Mouse (Mus musculus) neural tube, embryonic 10.5 days (tissue): ENCODE measurements around the gene Grm4.

Source experiments
- DNase-seq: peaks from one replicate; pipeline ENCODE4 v3.0.0-alpha.2; 2017; ENCODE audit warnings: low spot score; ENCODE audit errors: extremely low spot score

The Grm4 gene

DNA sequence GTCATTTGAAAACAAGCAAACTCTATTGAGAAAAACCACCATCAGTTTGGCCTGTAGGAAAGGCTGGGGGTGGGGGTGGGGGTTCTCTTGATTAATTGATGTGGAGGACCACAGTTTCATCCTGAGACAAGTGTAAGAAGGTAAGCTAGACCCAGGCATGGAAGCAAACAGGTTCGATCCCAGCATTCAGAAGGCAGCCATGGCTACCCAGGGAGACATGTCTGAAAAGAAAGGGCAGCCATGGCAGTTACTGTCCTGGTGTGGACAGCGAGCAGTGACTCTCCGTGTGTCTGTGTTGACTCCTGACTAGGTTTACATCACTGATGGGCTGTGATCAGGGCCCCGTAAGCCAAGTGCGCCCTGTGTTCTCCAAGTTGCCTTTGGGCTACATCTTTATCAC, at the start of gene Grm4:
TSS of gene Grm4 (minus strand) at position 101 of the 400 bp plus-strand sequence.
- no peak for DNase-seq

DNA sequence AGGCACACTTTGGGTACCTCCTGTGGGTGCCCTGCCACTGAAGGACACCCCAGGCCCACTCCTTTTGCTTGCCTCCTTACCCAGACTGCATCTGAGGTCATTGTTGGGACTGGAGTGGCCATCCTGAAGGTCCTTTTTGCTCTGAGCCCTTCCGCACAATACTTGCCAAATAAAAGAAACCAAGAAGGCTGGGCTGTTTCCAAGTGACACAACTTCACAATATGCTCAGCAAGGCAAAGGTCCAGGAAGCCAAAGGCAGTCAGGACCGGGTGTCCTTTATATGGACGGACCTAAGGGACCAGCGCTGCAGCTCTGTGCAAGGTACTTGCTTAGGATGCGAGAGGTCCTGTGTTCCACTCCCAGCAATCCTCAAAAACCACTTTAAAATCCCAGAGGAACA, 47.0 kb upstream of the Grm4 start:
- no peak for DNase-seq

DNA sequence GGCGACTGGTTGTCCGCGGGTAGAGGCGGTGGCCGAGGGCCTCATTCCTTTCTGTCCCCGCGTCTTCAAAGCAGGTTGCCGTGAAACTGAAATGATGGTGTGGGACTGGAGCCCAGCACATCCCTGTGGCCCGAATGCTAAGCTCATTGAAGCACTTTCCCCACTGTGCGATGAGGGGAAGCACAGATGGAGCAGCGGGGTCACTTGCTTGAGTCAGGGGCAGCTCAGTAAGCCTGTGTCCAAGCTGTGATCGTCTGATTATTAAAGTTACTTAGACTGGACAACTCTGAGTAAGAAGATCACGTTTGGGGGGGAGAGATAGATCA, 44.7 kb upstream of the Grm4 start:
- no peak for DNase-seq

DNA sequence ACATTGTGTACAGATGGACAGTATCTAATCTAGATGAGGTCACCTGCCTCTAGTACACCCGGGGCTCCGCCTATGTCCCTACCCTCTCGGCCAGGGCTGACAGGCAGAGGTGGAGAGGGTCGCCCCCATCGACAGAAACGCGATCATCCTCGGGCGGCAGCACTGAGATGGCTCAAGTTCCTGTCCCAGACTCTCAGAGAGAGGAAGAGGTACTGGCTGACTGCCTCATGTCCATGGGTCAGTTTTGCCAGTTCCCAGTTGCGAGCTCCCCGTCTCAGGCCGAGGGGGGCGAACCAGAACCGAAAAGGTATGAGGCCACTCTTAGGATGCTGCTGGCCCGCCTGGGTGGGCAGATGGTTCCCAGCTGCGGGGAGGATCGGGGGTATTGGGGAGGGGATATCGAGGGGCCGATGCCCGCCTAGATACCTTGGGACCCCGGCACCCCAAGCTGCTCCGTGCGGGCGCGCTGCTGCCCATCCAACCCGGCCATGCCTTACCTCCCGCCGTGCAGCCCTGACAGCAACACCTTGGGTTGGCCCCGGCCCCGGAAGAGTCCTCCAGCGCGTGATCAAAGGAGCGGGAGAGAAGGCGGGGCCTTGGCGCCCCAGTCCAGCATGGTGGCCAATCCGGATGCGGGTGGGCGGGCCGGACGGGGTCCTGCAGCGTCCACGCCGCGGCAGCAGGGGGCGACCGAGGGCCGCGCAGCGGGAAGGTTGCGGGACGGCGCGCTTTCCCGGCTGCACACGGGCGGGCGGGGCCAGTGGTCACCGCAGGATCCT, 44.1 kb upstream of the Grm4 start, which contains the start of gene AI413582:
TSS of gene AI413582 (minus strand) at position 594 of the 779 bp plus-strand sequence.
- peak; percentile 98 for DNase-seq

DNA sequence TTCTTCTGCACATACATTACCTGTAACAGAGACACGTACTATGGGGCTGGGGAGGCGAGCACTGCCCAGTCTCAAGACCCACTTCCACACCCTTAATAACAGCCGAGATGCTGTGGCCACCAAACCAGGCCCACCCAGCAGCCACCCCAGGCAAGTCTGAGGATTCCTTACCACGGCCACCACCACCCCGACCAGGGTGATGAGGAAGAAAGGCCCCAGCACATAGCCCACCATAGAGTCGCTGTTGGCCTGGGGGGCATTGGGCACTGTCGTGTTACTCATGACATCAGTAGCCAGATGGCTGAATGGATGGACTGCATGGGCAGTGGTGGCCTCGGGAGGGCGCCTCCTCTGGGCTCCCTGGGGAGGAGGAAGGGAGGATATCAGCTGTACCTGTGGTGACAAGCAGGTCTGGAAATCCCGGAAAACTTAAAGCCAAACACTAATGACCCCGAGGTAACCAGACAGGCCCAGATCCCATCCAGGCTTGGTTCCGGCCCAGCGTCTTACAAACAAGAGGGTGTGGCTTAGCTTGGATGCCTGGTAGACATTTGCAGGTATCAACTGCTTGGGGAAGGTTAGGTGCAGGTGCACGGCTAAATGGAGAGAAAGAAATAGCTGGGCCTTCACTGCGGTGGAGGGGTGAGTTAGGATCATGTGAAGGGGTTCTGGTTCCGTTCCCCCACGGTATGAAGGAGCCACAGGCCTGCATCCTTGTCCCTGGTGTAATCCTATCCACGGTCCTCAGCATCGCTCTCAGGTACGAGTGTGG, 43.4 kb upstream of the Grm4 start:
- DNase-seq: peak; percentile 63

DNA sequence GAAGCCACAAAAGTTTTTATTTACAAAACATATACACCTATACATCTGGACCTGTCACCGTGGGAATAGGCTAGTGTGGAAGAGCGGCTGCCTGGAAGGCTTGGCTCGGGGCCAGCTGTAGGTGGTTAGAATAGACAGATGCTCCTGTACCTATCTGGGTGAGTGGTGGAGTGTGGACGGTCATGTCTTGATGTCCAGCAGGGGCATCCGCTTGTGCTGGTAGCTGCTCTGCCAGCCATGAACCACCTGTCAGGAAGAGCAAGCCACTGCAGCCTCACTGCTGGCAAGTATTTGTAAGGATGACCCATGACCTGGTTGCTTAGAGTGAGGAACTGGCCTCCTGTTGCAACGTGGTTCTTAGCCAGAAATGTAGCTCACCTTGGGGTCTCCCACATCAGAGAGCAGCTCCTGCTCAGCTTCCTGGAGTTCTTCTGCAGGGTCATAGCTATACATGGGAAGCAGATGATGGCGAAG, 42.6 kb upstream of the Grm4 start:
- DNase-seq: no peak

DNA sequence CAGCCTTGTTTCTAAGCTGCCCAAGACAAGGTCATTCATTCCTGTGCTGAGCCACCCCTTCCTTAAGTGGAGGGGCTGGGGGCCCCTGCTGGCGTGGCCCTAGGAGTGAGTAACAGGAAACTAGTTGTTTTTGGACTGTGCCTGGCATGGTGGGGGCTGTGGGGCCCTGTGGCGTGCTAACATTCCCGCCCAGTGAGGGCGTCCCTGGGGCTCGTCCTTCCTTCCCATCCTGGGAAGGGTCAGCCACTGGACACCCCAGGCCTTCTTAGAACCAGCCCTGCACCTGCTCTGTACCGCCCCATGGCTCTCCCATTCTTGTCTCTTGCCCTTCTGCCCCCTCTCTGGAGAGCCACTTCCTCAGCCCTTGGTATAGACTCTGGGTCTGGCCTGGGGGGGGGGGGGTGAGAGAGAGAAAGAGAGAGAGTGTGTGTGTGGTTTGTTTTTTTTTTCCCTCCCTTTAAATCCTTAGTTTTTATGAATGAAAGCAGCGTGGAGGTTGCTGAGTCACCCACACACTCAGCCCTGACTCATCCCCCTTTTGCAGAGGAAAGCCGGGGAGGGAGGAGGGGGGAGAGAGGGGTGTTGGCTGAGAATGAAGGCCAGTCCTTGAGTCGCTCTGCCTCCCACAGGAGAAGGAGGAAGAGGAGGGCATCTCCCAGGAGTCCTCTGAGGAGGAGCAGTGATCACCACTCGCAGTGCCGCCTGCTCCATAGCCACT, 40.8 kb upstream of the Grm4 start:
- DNase-seq: no peak

DNA sequence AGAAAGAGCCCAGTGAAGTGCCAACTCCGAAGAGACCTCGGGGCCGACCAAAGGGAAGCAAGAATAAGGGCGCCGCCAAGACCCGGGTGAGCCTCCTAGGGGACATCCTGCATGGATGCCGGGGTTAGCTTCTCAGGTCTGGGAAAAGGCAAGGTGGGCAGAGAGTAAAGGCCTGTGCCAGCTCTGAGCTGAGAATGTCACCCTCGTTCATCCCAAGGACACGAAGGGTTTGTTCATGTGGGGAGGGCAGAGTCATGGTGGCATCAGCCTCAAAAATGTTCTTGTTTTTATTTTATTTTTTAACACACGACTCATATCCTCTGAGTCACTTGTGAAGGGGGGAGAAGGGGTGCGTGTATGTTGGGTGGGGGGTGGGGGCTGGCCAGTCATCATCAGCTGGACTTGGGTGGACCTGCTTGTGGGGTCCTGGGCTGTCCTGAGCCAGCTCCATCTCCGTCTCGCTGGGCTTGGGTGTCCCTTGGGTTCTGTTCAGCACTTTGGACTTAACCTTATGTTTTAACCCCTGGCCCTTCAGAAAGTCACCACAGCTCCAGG, 39.8 kb upstream of the Grm4 start:
- no peak for DNase-seq

DNA sequence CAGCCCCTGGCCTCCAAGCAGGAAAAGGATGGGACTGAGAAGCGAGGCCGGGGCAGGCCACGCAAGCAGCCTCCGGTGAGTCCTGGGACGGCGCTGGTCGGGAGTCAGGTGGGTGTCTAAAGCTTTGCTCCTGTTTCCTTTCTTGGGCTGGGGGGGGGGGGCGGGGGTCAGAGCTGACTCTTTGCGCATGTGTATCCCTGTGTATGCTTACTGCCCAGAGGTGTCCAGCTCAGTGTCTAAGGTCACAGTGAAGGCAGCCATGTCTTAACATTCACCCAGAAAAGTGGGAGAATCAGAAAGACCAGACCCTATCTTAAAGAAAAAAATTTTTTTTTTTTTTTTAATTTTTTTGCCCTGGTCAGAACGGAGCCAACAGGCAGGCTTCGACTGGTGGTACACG, 38.4 kb upstream of the Grm4 start:
- no peak for DNase-seq

DNA sequence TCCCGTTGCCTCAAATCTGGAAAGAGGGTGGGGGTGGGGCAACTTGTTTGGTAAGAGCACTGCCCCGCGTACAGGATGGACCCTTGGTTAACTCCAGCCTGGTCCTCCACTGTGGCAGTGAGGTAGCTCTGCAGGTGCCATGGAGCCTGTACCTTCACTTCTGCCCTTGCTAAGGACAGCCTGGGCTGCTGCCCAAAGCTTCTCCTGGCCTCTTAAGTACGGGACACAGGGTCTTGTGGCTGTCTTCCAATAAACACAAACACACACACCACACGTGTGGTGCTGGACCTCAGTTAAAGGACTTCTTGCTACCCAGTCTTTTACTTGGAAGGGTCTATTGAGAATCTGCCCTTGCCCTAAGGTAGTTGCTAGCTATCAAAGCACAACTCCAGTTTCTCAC, 37.6 kb upstream of the Grm4 start:
- DNase-seq: no peak

DNA sequence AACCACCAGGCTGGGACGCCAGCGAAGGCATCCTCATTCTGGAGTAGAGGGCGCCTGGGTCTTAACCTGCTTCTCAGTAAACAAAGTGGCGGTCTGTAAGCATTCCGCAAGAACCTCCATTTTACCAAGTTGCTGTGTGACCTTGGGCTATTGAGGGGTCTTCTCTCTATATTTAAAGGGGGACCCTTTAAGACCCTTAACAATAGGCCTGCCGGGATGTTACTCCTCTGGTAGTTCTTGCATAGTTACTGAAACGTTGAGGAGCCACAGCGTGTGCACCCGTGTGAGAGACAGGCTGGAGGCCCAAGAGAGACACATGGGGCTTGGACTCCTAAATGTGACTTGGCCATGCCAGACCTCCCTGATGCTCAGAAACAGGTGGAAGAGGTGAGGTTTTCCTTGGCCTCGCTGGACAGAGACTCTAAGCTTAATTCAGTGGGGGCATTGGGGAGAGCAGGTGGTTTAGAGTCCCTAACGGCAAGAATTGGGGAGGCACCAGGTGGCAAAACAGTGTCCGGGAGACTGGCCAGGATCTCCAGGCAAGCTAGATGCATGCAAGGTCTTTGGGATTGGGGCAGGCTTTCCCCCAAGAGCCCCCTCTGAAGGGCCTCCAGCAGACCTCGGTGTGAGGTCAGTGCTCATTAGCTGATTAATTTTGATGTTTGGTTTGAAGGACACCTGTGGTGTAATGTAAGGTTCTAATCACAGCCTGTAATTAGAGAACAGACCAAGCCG, 36.9 kb upstream of the Grm4 start:
- peak; percentile 42 for DNase-seq

DNA sequence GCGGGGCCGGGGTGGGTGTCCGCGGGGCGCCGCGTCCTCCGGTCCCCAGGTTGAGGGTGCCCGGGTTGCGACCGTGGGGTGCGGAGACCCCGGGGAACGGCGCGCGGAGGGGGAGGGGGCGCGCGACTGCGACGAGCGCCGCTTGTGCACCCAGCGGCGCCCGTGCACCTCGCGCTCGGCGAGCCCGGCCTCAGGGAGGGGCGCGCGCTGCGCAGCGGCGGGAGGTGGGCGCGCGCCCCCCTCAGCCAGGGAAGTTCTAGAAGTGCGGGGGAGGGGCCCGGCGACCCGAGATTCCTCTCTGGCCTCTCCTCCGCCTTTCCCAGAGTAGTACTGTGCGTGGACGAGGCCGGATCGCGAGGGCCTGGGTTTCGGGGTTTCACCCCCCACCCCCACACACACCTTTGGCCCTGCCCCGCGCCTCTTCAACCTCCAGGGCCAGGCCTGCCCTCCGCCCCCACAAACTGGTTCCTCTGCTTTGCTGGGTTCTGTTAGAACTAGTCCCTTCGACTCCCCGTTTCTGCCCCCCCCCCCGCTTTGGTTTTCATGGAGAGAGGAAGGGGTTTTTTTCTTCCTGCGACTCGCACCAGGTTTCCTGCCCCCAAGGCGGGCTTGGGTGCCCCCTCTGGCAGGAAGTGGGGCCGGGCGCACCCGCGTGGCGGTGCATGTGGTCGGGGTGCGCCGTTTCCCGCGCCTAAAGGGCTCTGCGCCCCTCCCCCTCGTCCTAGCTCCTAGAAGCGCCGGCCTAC, 36.2 kb upstream of the Grm4 start:
- DNase-seq: peak; percentile 76

DNA sequence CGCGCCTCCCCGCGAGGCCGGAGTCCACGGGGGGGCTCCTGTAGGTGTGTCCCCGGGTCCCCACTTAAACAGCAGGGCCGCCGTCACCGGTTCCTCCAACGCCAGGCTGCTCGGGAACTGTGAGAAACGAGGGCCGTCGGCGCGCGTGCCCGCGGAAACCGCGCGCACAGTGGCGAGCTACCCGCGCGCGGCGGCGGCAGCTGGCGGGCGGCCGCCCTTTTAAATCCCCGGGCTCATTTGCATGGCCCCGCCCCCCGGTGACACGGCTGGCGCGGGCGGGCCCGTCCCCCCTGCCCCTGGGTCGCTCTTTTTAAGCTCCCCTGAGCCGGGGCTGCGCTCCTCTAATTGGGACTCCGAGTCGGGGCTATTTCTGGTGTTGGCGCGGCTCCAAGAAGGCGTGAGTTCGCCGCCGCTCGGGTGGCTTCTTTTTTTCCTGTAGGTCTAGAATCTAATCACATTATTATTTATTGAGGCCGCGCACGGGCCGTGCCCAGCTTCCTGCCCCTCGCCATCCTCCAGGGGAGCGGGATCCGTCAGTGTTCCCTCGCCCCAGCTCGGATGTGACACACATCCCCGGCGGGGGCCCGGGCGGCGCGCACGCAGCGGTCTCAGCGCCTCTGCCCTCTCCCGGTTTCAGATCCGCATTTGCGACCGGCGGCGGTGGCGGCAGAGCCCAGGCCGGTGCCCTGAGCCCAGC, 35.3 kb upstream of the Grm4 start, which contains the start of gene Hmga1:
TSS of gene Hmga1 (plus strand) at position 183 of the 697 bp plus-strand sequence.
- peak; percentile 94 for DNase-seq

DNA sequence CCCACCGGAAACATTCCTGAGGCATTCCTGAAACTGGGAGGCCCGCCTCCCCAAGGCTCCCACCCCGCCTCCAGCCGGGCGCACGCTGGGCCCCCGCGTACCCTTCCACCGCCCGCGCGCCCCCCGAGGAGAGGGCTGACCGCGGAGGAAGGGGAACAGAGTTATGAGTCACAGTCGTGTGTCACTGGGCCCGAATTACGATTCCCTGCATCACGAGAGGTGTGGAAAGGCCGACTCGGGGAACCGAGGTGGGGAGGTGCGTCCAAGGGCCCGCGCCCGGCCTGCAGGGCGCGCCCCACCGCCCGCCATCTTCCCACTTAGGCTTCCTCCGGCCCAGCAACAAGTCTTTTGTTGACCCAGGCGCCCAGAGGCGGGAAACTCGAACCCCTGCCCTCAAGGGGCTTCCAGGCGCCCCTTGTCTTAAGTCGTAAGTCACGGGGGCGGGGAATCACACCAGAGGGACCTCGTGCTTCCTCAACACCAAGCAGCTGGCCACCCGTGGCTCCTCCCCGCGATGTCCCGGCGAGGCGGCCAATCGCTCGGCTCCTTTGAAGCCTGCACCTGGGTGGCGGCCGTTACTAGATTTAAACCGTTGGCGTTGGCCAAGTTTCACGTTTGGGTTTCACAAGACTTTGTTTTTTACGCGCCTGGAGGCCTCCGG, 34.4 kb upstream of the Grm4 start:
- DNase-seq: peak; percentile 90

DNA sequence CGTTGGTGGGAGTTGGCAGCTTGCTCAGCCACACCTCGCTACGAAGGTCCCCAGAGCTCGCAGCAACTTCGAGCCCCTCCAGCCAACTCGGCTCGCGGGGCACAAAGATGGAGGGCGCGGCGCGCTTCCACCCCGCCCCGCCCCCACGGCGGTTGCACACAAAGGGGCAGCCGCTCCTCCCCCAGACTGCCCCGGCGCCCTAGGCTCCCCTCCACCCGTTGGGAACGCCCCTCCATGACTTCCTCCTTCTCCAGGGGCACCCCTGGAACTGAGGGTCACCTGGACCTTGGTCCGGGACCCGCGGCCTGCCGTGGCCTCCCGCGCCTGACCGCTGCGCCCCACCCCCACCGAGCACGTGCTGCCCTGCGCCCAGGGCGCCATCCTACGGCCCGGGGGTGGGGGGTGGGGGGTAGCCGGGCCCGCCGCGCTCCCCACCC, 33.9 kb upstream of the Grm4 start:
- DNase-seq: peak; percentile 89

DNA sequence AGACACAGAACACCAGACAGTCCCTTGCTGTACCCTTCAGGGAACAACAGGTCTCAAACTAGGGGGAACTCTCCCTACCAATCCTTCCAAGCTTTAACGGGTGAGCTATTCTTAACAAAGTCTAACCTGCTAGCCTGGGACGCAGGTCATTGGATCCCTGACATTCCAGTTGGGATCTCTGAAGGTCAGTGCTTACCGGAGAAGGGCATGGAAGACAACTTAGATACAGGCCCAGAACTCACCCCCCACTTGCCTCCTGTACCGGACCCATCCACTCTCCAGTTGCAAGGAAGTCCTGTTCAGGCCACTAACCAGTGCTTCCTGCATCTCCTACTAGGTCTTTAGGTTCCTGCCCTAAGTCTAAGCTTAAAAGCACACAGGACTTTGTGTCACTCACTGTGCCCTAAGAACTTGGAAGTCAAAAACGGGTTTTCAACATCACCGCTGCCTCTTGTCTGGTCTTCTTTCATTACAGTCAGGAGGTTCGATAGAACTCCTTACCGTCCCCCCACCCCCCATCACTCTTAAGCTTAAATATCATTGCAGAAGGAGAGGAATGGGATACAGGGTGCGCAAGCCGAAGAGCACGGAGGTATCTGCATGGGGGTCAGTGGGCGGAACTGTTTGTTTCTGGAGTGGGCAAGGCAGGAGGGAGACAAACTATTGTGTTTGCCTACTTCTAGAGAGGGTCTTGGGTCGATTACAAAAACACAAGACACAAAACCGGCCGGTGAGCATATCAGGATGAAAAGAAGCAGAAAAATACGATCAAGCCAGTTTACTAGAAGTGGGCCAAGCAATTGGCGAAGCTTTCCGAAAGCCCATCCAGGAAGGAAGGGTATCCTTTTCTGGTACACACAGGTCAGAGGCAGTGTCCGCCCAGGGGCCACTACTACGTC, 33.1 kb upstream of the Grm4 start:
- DNase-seq: peak; percentile 42

DNA sequence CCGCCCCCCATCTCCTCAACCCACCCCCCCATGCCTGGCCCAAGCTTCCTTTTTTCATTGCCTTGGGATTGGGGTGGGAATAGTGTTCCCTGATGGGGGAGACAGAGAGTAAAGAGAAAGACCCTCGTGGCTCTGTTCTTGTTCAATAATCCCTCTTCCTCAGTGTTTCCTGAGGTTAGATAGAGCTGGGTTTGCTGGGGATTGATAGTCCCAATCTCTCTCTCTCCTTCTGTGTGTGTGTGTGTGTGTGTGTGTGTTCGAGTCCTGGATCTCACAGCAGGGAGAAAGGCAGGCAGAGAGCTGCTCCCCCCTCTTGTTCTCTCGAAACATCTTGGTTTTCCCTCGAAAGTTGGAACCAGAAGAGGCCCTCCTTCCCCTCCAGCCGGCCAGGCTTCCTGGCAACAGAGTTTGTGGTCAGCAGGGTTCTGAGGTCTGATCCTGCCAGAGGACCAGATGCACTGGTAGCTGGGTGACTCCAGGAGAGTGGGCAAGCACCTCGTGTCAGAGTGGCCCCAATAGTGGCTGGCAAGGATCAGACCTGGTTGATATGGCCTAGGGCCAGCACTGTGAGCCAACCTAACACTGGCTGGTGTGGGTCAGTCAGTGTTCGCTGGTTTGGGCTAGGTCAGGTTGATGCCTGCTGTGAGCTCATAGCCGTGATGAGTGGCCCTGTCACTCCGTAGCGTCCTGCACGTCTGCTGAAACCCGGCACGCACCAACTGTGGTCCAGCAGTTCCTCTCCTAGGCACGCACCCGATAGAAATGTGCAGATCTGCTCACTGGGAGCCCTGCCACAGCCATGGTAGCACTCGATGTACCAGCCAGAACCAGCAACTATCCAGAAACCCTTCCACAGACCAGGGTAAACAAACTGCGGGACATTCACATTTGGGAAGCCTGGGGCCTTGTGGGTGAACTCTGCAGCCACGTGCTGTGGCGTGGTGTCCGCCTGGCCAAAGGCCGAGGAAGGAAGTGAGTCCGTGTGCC, 31.3 kb upstream of the Grm4 start:
- no peak for DNase-seq
